In the genomic region with DNA sequence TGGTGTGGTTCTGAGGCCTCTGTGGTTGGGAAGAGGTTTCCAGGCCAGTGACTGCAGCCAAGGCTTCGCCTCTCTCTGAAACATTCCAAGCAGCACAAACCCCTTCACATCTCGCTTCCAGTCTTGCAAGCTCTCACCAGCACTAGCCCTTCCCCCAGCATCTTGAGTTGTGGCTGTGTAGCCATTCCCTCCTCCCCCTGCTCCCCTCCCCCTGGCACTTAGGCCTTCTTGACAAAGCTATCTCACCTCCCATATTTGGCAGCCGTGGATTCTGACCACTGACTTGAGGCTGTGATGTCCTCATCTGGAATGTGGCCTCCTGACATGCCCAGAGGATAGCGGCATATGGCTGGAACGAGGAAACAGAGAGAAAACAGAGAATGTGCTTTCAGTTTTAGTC, we compare ENCODE assay signal across 10 mouse cellular contexts. TPM values are rescaled to one million over a fixed set of nuclear protein-coding genes. Genes with fewer than 3 reads are reported as not detected.
DNase-seq lines count a peak whose midpoint lies in the region; ATAC-seq and TF ChIP-seq lines count a peak whose summit lies in the region.
"Had no signal": no experiment of that assay in that cellular context is flagged by ENCODE, and none has a peak within 500 bp of the region (broad histone marks: within the 10 kb centered on the region; RNA-seq: fewer than 3 reads in every experiment).

No protein-coding gene starts in this region.

- no peak for TF ChIP-seq CTCF in lung, postnatal 0 days (IDR thresholded peaks at IDR 0.05)

- WGBS in lung, postnatal 0 days, result 8% methylated on average over 5 of the region's 5 CpGs
- 74% methylated on average over 5 of the region's 5 CpGs for WGBS in forebrain, embryonic 15.5 days

- no peaks in the 10 kb centered on the region for H3K4me1 ChIP-seq in lung, postnatal 0 days (ENCODE audit: insufficient read depth, low read depth, low read length)
- no peaks in the 10 kb centered on the region for H3K4me1 ChIP-seq in forebrain, embryonic 15.5 days
- H3K4me1 ChIP-seq: neural tube, embryonic 13.5 days had no signal

- ATAC-seq in lung, postnatal 0 days, result peak; percentile 92
- no peak for ATAC-seq in forebrain, embryonic 15.5 days (replicated peaks)

- intact Hi-C loops in heart, postnatal 36 days (cut with DNase I), result loop anchor here (5.0 kb wide), 1 partner anchor 51 kb away; no protein-coding TSS in a partner anchor

- no peak overlapping the region for H3K4me3 ChIP-seq in lung, postnatal 0 days (ENCODE audit: low read depth, low read length)
- H3K4me3 ChIP-seq in forebrain, embryonic 15.5 days, result no peak overlapping the region
- H3K4me3 ChIP-seq: erythroblast, embryonic 14.5 days; neural tube, embryonic 13.5 days had no signal

- H3K9me3 ChIP-seq in lung, postnatal 0 days (ENCODE audit: low read length), result no peaks in the 10 kb centered on the region
- no peaks in the 10 kb centered on the region for H3K9me3 ChIP-seq in forebrain, embryonic 15.5 days
- H3K9me3 ChIP-seq: neural tube, embryonic 13.5 days had no signal

- H3K36me3 ChIP-seq in lung, postnatal 0 days (ENCODE audit: insufficient read depth, low read length), result no peaks in the 10 kb centered on the region
- no peaks in the 10 kb centered on the region for H3K36me3 ChIP-seq in forebrain, embryonic 15.5 days
- H3K36me3 ChIP-seq: neural tube, embryonic 13.5 days had no signal

- H3K27me3 ChIP-seq in lung, postnatal 0 days (replicated peaks; ENCODE audit: insufficient read depth, low read length), result no peaks in the 10 kb centered on the region
- H3K27me3 ChIP-seq in forebrain, embryonic 15.5 days, result no peaks in the 10 kb centered on the region
- H3K27me3 ChIP-seq: neural tube, embryonic 13.5 days had no signal

- peak; percentile 67; the same call in 1 of the 2 replicates for TF ChIP-seq EP300 in lung, postnatal 0 days (IDR thresholded peaks at IDR 0.05)

- H3K9ac ChIP-seq in lung, postnatal 0 days (replicated peaks; ENCODE audit: low read depth), result no peak overlapping the region
- no peak overlapping the region for H3K9ac ChIP-seq in forebrain, embryonic 15.5 days (replicated peaks)
- H3K9ac ChIP-seq: neural tube, embryonic 13.5 days had no signal

- peak overlapping the region; percentile 68 for H3K27ac ChIP-seq in lung, postnatal 0 days (ENCODE audit: low read length)
- H3K27ac ChIP-seq in forebrain, embryonic 15.5 days (replicated peaks), result no peak overlapping the region
- H3K27ac ChIP-seq: neural tube, embryonic 13.5 days had no signal

- H3K4me2 ChIP-seq in lung, postnatal 0 days (replicated peaks; ENCODE audit: low read depth, low read length), result peak overlapping the region; percentile 14; the same call in 1 of the 2 replicates
- no peak overlapping the region for H3K4me2 ChIP-seq in forebrain, embryonic 15.5 days (replicated peaks)
- H3K4me2 ChIP-seq: neural tube, embryonic 13.5 days had no signal

- DNase-seq in embryo, embryonic 10 days (ENCODE audit: low spot score), result peak; percentile 8
- DNase-seq in fibroblast of lung, adult 2 months (ENCODE audit: low read depth), result peak; percentile 72
- DNase-seq in heart, postnatal 36 days, result peak; percentile 17 to 24
- DNase-seq in lung, postnatal 0 days (ENCODE audit: low spot score), result peak; percentile 88
- DNase-seq in layer of hippocampus, postnatal 25 days (ENCODE audit: extremely low spot score in 1 of 2, low spot score in 1 of 2), result no peak
- no peak for DNase-seq in thymus, adult 18-20 months
- DNase-seq in right cerebral cortex, postnatal 25 days, result no peak

RNA-seq across cellular contexts. Expression of a gene that starts 37.5 kb away (rescaled TPM):
- total RNA-seq in heart, postnatal 36 days (2021), result 10 to 100 TPM; 14.2 to 15.3 TPM
- polyA plus RNA-seq in lung, postnatal 0 days (2015; fragmentation: Nextera tagmentation; extraction: Ambion mirVana), result 11.8 and 14.5 TPM in 2 replicates
- total RNA-seq in layer of hippocampus, postnatal 25 days (2021), result 10 to 100 TPM; 17.4 to 19.2 TPM
- 15.2 and 17.6 TPM in 2 replicates for polyA plus RNA-seq in forebrain, embryonic 15.5 days (2015; fragmentation: Nextera tagmentation; extraction: Ambion mirVana)

Comparison
In these comparisons a context has a peak if more than half of its experiments do, and no peak if none do; other contexts are left out.
1. DNase-seq: peak in embryo, embryonic 10 days (single experiment), fibroblast of lung, adult 2 months (single experiment), heart, postnatal 36 days (2 of 2) and lung, postnatal 0 days (single experiment); none in layer of hippocampus, postnatal 25 days (0 of 2), thymus, adult 18-20 months (0 of 2) and right cerebral cortex, postnatal 25 days (single experiment).